Mouse (Mus musculus): ENCODE measurements around the gene Spata17. TPM values are rescaled to one million over a fixed set of nuclear protein-coding genes. Genes with fewer than 3 reads are reported as not detected.

Gene Spata17
- polyA plus RNA-seq, 1 experiment, result not detected

DNA sequence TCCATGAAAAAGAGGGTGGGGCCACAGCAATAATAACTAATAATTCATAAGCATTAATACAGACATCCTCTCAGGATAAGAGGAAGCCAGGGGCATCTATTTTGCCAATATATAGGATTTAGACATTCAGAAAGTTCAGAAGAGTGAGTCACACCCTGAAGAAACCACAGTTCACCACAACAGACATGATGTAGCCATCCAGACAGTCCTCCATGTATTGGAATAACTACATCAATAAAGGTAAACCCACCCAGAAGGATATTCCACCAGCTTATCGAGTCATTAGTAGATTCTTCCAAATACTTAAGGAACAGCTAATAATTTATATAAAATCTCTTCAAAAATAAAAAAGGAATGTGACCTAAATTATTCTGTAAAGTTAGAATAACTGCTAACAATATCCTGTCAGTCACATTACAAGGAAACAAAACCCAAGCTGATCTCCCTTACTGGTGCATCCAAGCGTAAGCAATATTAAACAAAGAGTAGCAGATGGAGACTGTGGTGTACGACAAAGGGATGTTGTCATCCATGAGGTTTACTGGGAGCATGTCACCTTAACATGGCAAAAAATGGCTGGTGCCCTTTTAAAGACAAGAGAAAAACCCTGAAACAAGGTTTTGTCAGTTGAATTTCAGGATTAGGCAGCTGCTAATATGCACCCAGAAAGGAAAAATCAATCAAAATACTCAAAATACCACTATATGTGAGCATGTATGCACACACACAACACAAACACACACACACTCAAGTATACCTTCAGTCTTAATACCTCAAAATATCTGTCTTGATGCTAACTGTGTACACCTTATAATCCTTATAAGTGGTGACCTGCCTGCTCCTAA lies 138.8 kb downstream of the Spata17 start:
- Histone ChIP-seq H3K4me1 (ENCODE audit: control insufficient read depth) (no peaks in the 10 kb centered on the region), H3K9me3 (ENCODE audit: control insufficient read depth, low read length) (peaks cover 2% of the 10 kb centered on the region; the same call in 1 of the 2 replicates), H3K36me3 (ENCODE audit: control insufficient read depth) (no peaks in the 10 kb centered on the region), H3K4me3 (replicated peaks) (no peak overlapping the region), H3K27me3 (ENCODE audit: control insufficient read depth) (no peaks in the 10 kb centered on the region)
- TF ChIP-seq GATA1 (IDR thresholded peaks at IDR 0.05; ENCODE audit: low read length) (no peak), TAL1 (IDR thresholded peaks at IDR 0.05; ENCODE audit: low read length) (no peak)

DNA sequence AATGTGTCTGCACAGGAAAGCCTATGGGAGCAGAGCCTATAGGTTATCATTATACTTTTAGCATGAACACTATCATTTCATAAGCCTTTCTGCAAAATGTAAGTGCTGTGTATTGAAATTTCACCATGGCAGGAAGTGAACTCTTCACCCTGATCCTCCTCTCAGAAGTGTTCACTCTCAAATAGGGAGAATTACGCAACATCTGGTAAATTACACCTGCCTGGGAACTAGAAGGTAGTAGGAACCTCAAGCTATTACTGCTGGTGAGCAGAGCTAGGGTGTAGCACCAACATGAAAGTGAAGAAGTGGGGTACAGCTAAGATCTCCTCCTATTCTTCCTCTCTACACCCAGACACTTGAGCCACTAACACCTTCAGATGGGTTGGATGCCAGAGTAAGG lies 155.4 kb downstream of the Spata17 start:
- Histone ChIP-seq H3K9me3 (ENCODE audit: control insufficient read depth, low read length) (no peaks in the 10 kb centered on the region), H3K4me1 (ENCODE audit: control insufficient read depth) (no peaks in the 10 kb centered on the region), H3K4me3 (replicated peaks) (no peak overlapping the region), H3K27me3 (ENCODE audit: control insufficient read depth) (no peaks in the 10 kb centered on the region), H3K36me3 (ENCODE audit: control insufficient read depth) (no peaks in the 10 kb centered on the region)
- TF ChIP-seq GATA1 (IDR thresholded peaks at IDR 0.05; ENCODE audit: low read length) (no peak), TAL1 (IDR thresholded peaks at IDR 0.05; ENCODE audit: low read length) (no peak)

DNA sequence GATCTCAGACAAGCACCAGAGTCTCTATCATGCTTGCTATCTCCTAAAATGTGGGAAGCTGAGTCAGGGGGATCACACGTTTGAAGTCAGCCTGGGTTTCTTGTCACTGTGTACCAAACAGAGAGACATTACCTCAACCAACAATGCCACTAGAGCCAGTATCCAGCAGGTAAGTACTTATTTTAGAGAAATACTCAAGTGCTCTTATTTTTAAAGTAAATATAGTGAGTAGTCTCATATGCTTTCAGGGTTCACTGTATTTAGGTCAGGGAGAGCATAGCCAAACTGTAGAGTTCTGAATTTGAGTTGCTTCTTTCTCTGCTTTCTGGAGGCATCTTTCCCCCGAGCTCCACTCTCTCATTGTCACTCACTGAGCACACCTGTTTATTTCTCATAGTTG lies 160.9 kb downstream of the Spata17 start:
- Histone ChIP-seq H3K4me3 (replicated peaks) (no peak overlapping the region), H3K36me3 (ENCODE audit: control insufficient read depth) (no peaks in the 10 kb centered on the region), H3K27me3 (ENCODE audit: control insufficient read depth) (no peaks in the 10 kb centered on the region), H3K4me1 (ENCODE audit: control insufficient read depth) (no peaks in the 10 kb centered on the region), H3K9me3 (ENCODE audit: control insufficient read depth, low read length) (no peaks in the 10 kb centered on the region)
- TF ChIP-seq TAL1 (IDR thresholded peaks at IDR 0.05; ENCODE audit: low read length), result no peak
- TF ChIP-seq GATA1 (IDR thresholded peaks at IDR 0.05; ENCODE audit: low read length), result no peak

DNA sequence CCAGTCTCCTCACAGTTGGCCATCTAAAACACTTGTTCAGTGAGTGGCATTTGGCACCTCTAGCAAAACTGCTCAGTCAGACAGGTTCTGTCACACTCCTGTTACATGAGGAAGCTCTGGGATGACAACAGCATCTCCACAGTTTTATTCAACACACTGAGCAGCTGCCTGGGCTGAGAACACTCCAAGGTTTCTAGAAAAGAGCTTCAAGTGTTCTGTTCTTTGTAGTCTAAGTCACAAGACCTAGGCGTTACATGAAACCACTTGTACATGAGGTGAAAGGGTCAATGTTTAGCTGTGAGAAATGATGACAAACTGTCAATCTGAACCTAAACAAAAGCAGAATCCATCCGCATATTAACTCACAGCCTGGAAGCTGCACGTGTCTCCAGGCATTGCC lies 161.4 kb downstream of the Spata17 start:
- Histone ChIP-seq H3K27me3 (ENCODE audit: control insufficient read depth) (no peaks in the 10 kb centered on the region), H3K4me1 (ENCODE audit: control insufficient read depth) (no peaks in the 10 kb centered on the region), H3K9me3 (ENCODE audit: control insufficient read depth, low read length) (no peaks in the 10 kb centered on the region), H3K4me3 (replicated peaks) (no peak overlapping the region), H3K36me3 (ENCODE audit: control insufficient read depth) (no peaks in the 10 kb centered on the region)
- TF ChIP-seq GATA1 (IDR thresholded peaks at IDR 0.05; ENCODE audit: low read length) (no peak), TAL1 (IDR thresholded peaks at IDR 0.05; ENCODE audit: low read length) (no peak)

DNA sequence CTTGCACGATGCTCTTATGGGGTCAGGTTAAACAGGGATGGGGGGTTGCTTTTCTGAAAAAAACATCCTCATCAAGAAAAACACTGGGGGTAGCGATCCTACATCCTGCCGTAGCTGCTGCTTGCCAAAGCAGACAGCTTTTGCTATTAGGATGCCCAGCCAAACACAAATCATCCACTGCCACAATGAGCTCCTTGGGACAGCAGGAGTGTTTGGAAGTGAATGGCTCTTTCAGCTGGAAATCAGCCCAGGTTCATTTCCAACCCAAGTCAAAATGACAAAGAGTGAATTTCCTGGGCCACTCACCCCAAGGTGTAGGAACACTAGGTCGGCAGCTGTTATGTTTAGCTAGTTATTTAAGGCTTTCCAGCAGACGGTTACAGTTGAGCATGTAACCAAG lies 162.7 kb downstream of the Spata17 start:
- H3K27me3 ChIP-seq (ENCODE audit: control insufficient read depth), result no peaks in the 10 kb centered on the region
- H3K4me3 ChIP-seq (replicated peaks), result no peak overlapping the region
- no peaks in the 10 kb centered on the region for H3K4me1 ChIP-seq (ENCODE audit: control insufficient read depth)
- H3K36me3 ChIP-seq (ENCODE audit: control insufficient read depth), result no peaks in the 10 kb centered on the region
- TF ChIP-seq TAL1 (IDR thresholded peaks at IDR 0.05; ENCODE audit: low read length), result no peak
- no peak for TF ChIP-seq GATA1 (IDR thresholded peaks at IDR 0.05; ENCODE audit: low read length)
- H3K9me3 ChIP-seq (ENCODE audit: control insufficient read depth, low read length), result no peaks in the 10 kb centered on the region

DNA sequence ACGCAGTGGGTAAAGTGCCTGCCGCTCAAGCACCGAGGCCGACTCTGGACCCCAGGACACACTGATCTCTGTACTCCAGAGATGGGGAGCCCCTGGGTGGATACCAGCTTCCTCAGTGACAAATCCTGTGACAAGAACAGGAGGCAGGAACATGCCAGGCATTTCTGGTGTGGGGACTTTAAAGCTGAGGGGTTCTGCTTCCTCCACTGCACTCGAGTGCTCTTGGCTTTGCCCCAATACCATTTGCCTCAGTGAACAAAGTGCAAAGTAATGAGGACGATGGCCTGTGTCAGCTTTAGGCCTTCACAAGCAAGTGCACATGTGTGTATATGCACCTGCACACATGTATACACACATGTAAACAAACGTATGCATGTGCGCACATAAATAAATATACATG lies 164.0 kb downstream of the Spata17 start:
- Histone ChIP-seq H3K36me3 (ENCODE audit: control insufficient read depth) (no peaks in the 10 kb centered on the region), H3K4me3 (replicated peaks) (no peak overlapping the region), H3K9me3 (ENCODE audit: control insufficient read depth, low read length) (no peaks in the 10 kb centered on the region), H3K4me1 (ENCODE audit: control insufficient read depth) (no peaks in the 10 kb centered on the region), H3K27me3 (ENCODE audit: control insufficient read depth) (no peaks in the 10 kb centered on the region)
- TF ChIP-seq GATA1 (IDR thresholded peaks at IDR 0.05; ENCODE audit: low read length) (no peak), TAL1 (IDR thresholded peaks at IDR 0.05; ENCODE audit: low read length) (no peak)

DNA sequence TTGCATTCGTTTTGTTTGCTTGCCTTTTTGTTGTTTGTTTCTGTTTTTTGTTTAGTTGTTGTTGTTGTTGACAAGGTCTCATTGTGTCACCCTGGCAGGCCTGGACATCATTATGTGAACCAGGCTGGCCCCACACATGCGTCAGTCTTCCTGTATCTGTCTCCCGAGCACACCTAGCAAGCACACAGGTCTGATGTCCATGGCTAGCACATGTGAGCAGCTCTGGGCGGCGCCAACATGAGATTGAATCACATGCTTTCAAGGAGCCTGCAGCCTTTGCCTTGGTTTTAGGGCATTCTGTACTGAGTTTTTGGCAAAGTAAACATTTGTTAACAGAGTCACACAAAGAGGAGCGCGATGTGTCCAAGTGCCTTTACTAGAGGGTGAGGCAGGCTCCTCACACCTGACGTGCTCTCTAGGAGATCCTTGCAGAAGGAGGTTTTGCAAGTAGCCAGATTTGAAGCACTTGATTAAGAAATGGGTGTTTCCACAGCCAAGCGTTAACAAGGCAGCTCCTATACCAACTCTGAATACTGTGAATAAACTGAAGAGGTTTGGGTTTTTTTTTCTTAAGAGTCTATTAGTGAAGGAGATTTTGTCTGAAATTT lies 166.5 kb downstream of the Spata17 start:
- H3K27me3 ChIP-seq (ENCODE audit: control insufficient read depth), result no peaks in the 10 kb centered on the region
- no peak for TF ChIP-seq TAL1 (IDR thresholded peaks at IDR 0.05; ENCODE audit: low read length)
- TF ChIP-seq GATA1 (IDR thresholded peaks at IDR 0.05; ENCODE audit: low read length), result no peak
- H3K4me3 ChIP-seq (replicated peaks), result no peak overlapping the region
- H3K9me3 ChIP-seq (ENCODE audit: control insufficient read depth, low read length), result no peaks in the 10 kb centered on the region
- H3K4me1 ChIP-seq (ENCODE audit: control insufficient read depth), result no peaks in the 10 kb centered on the region
- H3K36me3 ChIP-seq (ENCODE audit: control insufficient read depth), result no peaks in the 10 kb centered on the region

DNA sequence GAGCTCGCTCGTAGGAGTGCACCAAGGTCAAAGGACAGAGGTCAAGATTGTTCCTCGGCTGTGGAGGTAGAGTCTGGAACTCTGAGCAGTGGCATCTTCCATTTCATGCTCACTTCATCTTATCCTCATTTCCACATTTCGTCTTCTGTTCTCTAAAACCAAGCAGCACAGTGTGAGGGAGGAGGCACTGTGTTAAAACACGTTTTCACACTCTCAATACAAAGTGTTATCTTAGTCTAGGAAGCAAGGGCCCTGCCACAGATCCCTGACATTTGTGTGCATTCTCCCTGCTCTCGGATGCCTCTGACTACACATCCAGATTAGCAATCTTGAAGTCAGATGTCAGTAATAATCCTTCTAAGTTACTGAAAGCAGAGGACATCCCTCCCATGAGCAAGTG lies 170.5 kb downstream of the Spata17 start:
- H3K4me1 ChIP-seq (ENCODE audit: control insufficient read depth), result no peaks in the 10 kb centered on the region
- no peaks in the 10 kb centered on the region for H3K27me3 ChIP-seq (ENCODE audit: control insufficient read depth)
- H3K4me3 ChIP-seq (replicated peaks), result no peak overlapping the region
- TF ChIP-seq GATA1 (IDR thresholded peaks at IDR 0.05; ENCODE audit: low read length), result no peak
- no peak for TF ChIP-seq TAL1 (IDR thresholded peaks at IDR 0.05; ENCODE audit: low read length)
- H3K36me3 ChIP-seq (ENCODE audit: control insufficient read depth), result no peaks in the 10 kb centered on the region
- no peaks in the 10 kb centered on the region for H3K9me3 ChIP-seq (ENCODE audit: control insufficient read depth, low read length)

DNA sequence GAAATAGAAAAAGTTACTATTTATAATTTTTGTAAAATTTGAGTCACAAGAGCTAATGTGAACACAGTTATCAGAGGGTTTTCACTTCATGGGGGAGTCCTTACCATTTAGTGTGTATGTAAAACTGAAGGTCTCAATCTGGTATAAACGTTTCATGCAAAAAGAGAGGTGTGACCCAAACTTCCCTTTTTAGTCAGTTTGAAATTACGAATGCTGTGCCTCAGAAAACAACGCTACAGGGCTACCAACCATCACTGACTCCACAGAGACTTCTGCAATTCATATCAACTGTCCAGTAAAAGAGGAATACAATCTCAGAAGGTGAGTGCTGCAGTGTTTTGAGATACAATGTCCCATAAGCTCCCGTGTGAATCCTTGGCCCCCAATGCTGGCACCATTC lies 175.5 kb downstream of the Spata17 start:
- H3K36me3 ChIP-seq (ENCODE audit: control insufficient read depth), result no peaks in the 10 kb centered on the region
- H3K4me1 ChIP-seq (ENCODE audit: control insufficient read depth), result no peaks in the 10 kb centered on the region
- H3K9me3 ChIP-seq (ENCODE audit: control insufficient read depth, low read length), result no peaks in the 10 kb centered on the region
- TF ChIP-seq TAL1 (IDR thresholded peaks at IDR 0.05; ENCODE audit: low read length) (no peak), GATA1 (IDR thresholded peaks at IDR 0.05; ENCODE audit: low read length) (no peak)
- H3K27me3 ChIP-seq (ENCODE audit: control insufficient read depth), result no peaks in the 10 kb centered on the region
- H3K4me3 ChIP-seq (replicated peaks), result no peak overlapping the region
